Mouse (Mus musculus): ENCODE measurements around the gene Sinhcaf.

DNA sequence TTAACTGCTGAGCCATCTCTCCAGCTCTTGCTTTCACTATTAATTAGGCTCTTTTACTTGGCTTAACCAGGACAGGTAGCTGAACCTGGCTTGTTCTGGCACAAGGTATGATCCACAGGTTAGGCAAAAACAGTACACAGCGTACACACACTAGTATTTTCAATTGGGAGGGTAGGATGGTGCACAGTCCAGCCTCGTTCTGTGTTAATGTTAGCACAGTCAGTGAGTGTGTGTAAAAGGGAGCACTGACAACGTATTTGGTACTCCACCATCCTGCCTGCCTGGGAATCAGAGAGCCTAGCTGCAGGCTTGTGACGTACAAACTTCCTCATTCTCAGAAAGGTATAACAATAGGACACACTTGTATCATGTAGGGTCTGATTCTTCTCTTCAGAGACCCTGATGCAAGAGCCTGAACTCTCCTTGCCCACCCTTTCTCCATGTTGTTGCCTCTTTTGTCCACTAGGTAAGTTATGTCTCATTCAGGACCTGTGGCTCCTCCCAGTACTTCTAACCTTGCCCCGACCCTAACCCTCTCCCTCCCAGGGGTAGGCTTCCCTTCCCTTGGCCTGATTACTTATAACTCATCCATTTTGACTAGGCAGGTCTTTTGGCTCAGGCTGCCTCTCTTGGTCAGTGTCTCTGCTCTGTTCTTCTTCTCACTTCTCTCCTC, 48.2 kb upstream of the Sinhcaf start:
- TF ChIP-seq CTCF (IDR thresholded peaks at IDR 0.05; ENCODE audit: low read depth, low read length) (no peak), POLR2A (IDR thresholded peaks at IDR 0.05; ENCODE audit: extremely low read depth, insufficient read depth, low read length) (no peak)
